Mouse (Mus musculus) bone marrow, adult 2 months (tissue): Measurements from ENCODE around the gene Extl2.

ENCODE experiments used
- CTCF ChIP-seq: fragments of 200-500 bp; IDR thresholded peaks from 2 replicates; pipeline ENCODE4 v1.5.1; 2011; ENCODE audit warnings: low read length, control low read depth; ENCODE audit not compliant: control insufficient read depth, insufficient read depth
- POLR2A ChIP-seq: fragments of 200-500 bp; IDR thresholded peaks from 2 replicates; pipeline ENCODE4 v1.6.1; 2011; ENCODE audit warnings: low read depth, mild to moderate bottlenecking, control low read depth, low read length, borderline replicate concordance; ENCODE audit not compliant: control insufficient read depth

DNA sequence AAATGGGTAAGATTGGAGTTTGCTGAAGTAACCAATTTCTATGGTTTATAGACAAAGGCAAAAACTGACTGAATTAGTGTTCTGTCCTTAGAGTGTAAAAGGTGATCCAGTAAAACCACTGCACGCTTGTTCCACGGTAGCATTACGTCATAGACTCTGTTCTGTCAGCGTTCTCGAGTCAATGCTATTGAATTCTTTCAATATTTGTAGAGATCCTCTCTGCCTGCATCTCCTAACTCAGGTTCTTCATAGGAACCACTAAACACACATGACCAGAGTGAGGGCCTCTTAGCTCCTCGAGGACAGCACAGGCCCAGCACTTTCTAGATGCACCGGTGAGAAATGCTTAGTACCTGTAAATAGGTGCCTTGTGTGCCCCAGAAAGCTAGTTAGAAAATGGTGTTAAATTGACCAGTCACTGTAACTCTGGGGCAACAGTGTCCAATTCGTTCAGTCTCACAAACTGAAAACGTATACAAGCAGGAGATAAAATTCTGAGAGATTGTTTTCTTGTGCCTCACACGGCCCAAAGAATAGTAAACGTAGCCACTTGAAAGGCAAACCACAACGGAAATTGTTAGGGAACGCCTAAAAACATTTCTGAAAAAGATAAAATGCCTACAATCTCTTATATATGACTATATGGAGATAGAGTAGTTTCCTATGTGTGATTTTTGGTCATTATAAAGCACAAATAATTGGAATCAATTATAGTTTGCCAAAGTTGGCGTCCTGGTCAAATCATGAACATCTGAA, 35.2 kb upstream of the Extl2 start:
- TF ChIP-seq CTCF, result no peak
- TF ChIP-seq POLR2A, result no peak
